ENCODE assay signal across 24 mouse cellular contexts in genomic region chrX:47930449-47930848, GRCm38 (mm10). TPM values are rescaled to one million over a fixed set of nuclear protein-coding genes. Genes with fewer than 3 reads are reported as not detected.
A peak's percentile ranks its signal among the peaks of the same experiment; 100 is the strongest.
DNase-seq lines count a peak whose midpoint lies in the region; ATAC-seq and TF ChIP-seq lines count a peak whose summit lies in the region.
"Had no signal": no experiment of that assay in that cellular context is flagged by ENCODE, and none has a peak within 500 bp of the region (broad histone marks: within the 10 kb centered on the region; RNA-seq: fewer than 3 reads in every experiment).

No protein-coding gene starts in this region.

- H3K27ac ChIP-seq in lung, embryonic 14.5 days (ENCODE audit: low read depth): no peak overlapping the region
- H3K27ac ChIP-seq in forebrain, embryonic 15.5 days (replicated peaks): no peak overlapping the region
- H3K27ac ChIP-seq in intestine, embryonic 16.5 days (ENCODE audit: low read length): no peak overlapping the region
- H3K27ac ChIP-seq: gastrocnemius, adult 2 months; heart, embryonic 10.5 days; hindbrain, embryonic 10.5 days; hindbrain, postnatal 0 days; limb, embryonic 15.5 days; liver, embryonic 15.5 days; midbrain, embryonic 15.5 days; stomach, embryonic 15.5 days had no signal

- no peaks in the 10 kb centered on the region for H3K27me3 ChIP-seq in lung, embryonic 14.5 days (ENCODE audit: insufficient read depth, low read length)
- no peaks in the 10 kb centered on the region for H3K27me3 ChIP-seq in forebrain, embryonic 15.5 days
- no peaks in the 10 kb centered on the region for H3K27me3 ChIP-seq in intestine, embryonic 16.5 days (replicated peaks; ENCODE audit: control insufficient read depth, insufficient read depth, low read length)
- H3K27me3 ChIP-seq: limb, embryonic 15.5 days; liver, embryonic 15.5 days; midbrain, embryonic 15.5 days; stomach, embryonic 15.5 days had no signal

- H3K9ac ChIP-seq in lung, embryonic 14.5 days: no peak overlapping the region
- H3K9ac ChIP-seq in forebrain, embryonic 15.5 days (replicated peaks): no peak overlapping the region
- no peak overlapping the region for H3K9ac ChIP-seq in intestine, embryonic 16.5 days (ENCODE audit: low read depth, low read length)
- H3K9ac ChIP-seq: limb, embryonic 15.5 days; liver, embryonic 15.5 days; midbrain, embryonic 15.5 days; stomach, embryonic 15.5 days had no signal

- H3K4me1 ChIP-seq in lung, embryonic 14.5 days (ENCODE audit: insufficient read depth): no peaks in the 10 kb centered on the region
- no peaks in the 10 kb centered on the region for H3K4me1 ChIP-seq in forebrain, embryonic 15.5 days
- no peaks in the 10 kb centered on the region for H3K4me1 ChIP-seq in intestine, embryonic 16.5 days (ENCODE audit: control insufficient read depth, insufficient read depth, low read length)
- H3K4me1 ChIP-seq: heart, embryonic 10.5 days; hindbrain, embryonic 10.5 days; limb, embryonic 15.5 days; liver, embryonic 15.5 days; midbrain, embryonic 15.5 days; stomach, embryonic 15.5 days had no signal

- H3K4me3 ChIP-seq in lung, embryonic 14.5 days (ENCODE audit: low read depth, low read length): no peak overlapping the region
- H3K4me3 ChIP-seq in forebrain, embryonic 15.5 days: no peak overlapping the region
- H3K4me3 ChIP-seq in intestine, embryonic 16.5 days (ENCODE audit: low read length): no peak overlapping the region
- H3K4me3 ChIP-seq: gastrocnemius, adult 2 months; heart, embryonic 10.5 days; hindbrain, embryonic 10.5 days; limb, embryonic 15.5 days; liver, embryonic 15.5 days; megakaryocyte, embryonic 14.5 days; midbrain, embryonic 15.5 days; myocyte; stomach, embryonic 15.5 days had no signal

- H3K9me3 ChIP-seq in lung, embryonic 14.5 days (ENCODE audit: low read depth, low read length): no peaks in the 10 kb centered on the region
- no peaks in the 10 kb centered on the region for H3K9me3 ChIP-seq in forebrain, embryonic 15.5 days
- no peaks in the 10 kb centered on the region for H3K9me3 ChIP-seq in intestine, embryonic 16.5 days (ENCODE audit: control insufficient read depth, low read length)
- H3K9me3 ChIP-seq: heart, embryonic 10.5 days; hindbrain, embryonic 10.5 days; limb, embryonic 15.5 days; liver, embryonic 15.5 days; megakaryocyte, embryonic 14.5 days; midbrain, embryonic 15.5 days; stomach, embryonic 15.5 days had no signal

- peaks cover 23% of the 10 kb centered on the region; the same call in 1 of the 2 replicates for H3K36me3 ChIP-seq in lung, embryonic 14.5 days (ENCODE audit: insufficient read depth)
- H3K36me3 ChIP-seq in forebrain, embryonic 15.5 days: peaks cover 8% of the 10 kb centered on the region; the same call in 1 of the 2 replicates
- no peaks in the 10 kb centered on the region for H3K36me3 ChIP-seq in intestine, embryonic 16.5 days (ENCODE audit: control insufficient read depth, insufficient read depth, low read length)
- H3K36me3 ChIP-seq: midbrain, embryonic 15.5 days had no signal

- DNase-seq in frontal cortex, postnatal 36 days (ENCODE audit: low spot score in 2 of 2): no peak
- DNase-seq in lung, embryonic 14.5 days: peak; percentile 35
- peak; percentile 65 for DNase-seq in lung, postnatal 36 days
- no peak for DNase-seq in left cerebral cortex, postnatal 10 days (ENCODE audit: extremely low spot score in 1 of 2, low spot score in 2 of 2)
- DNase-seq: adrenal gland, postnatal 14 days; cerebellum, adult 18-20 months; cerebellum, postnatal 36 days; gastrocnemius, adult 2 months; kidney, adult 18-20 months; kidney, postnatal 10 days had no signal

- TF ChIP-seq CTCF in lung, embryonic 14.5 days (IDR thresholded peaks at IDR 0.05; ENCODE audit: low read depth): no peak

- 0 out of 2 replicates have a peak, but pooled peaks have one; percentile 47 for ATAC-seq in frontal cortex, adult (ENCODE audit: low TSS enrichment)
- peak; percentile 75; the same call in 1 of the 2 replicates for ATAC-seq in lung, embryonic 14.5 days (ENCODE audit: insufficient read depth)
- no peak for ATAC-seq in forebrain, embryonic 15.5 days (replicated peaks)
- no peak for ATAC-seq in intestine, embryonic 16.5 days
- ATAC-seq: activated CD4-positive, CD25-positive, alpha-beta regulatory T cell, adult 4 months; forebrain, embryonic 14.5 days; hindbrain, postnatal 0 days; midbrain, embryonic 15.5 days had no signal

- H3K4me2 ChIP-seq in lung, embryonic 14.5 days: no peak overlapping the region
- no peak overlapping the region for H3K4me2 ChIP-seq in forebrain, embryonic 15.5 days (replicated peaks)
- no peak overlapping the region for H3K4me2 ChIP-seq in intestine, embryonic 16.5 days (ENCODE audit: low read depth, low read length)
- H3K4me2 ChIP-seq: limb, embryonic 15.5 days; liver, embryonic 15.5 days; midbrain, embryonic 15.5 days; stomach, embryonic 15.5 days had no signal

- 60% methylated on average over 3 of the region's 3 CpGs for WGBS in lung, embryonic 14.5 days
- 92% methylated on average over 3 of the region's 3 CpGs for WGBS in forebrain, embryonic 15.5 days
- 72% methylated on average over 3 of the region's 3 CpGs for WGBS in intestine, embryonic 16.5 days

- intact Hi-C loops in left cerebral cortex, postnatal 10 days (cut with DNase I): loop anchor here (10.0 kb wide), 1 partner anchor 56 kb away; no protein-coding TSS in a partner anchor

RNA-seq across cellular contexts. Expression of gene Ocrl, which starts 18.3 kb away (rescaled TPM):
- 22.0 and 22.3 TPM in 2 replicates for polyA plus RNA-seq in lung, embryonic 14.5 days (2014; fragmentation: Nextera tagmentation; extraction: Ambion mirVana)
- 23.9 and 24.6 TPM in 2 replicates for polyA plus RNA-seq in forebrain, embryonic 15.5 days (2015; fragmentation: Nextera tagmentation; extraction: Ambion mirVana)
- 10 to 100 TPM; 49.3 to 54.3 TPM for total RNA-seq in left cerebral cortex, postnatal 10 days (2021)
- polyA plus RNA-seq in intestine, embryonic 16.5 days (2015; fragmentation: Nextera tagmentation; extraction: Ambion mirVana): 13.2 and 13.8 TPM in 2 replicates

RNA-seq across cellular contexts. Expression of gene Smarca1, which starts 37.7 kb away (rescaled TPM):
- polyA plus RNA-seq in lung, embryonic 14.5 days (2014; fragmentation: Nextera tagmentation; extraction: Ambion mirVana): 29.9 and 32.5 TPM in 2 replicates
- 27.3 and 29.7 TPM in 2 replicates for polyA plus RNA-seq in forebrain, embryonic 15.5 days (2015; fragmentation: Nextera tagmentation; extraction: Ambion mirVana)
- total RNA-seq in left cerebral cortex, postnatal 10 days (2021): 10 to 100 TPM; 44.7 to 48.7 TPM
- 22.2 and 23.2 TPM in 2 replicates for polyA plus RNA-seq in intestine, embryonic 16.5 days (2015; fragmentation: Nextera tagmentation; extraction: Ambion mirVana)
- polyA plus RNA-seq: activated CD4-positive, CD25-positive, alpha-beta regulatory T cell, adult 4 months; myocyte had no signal

Comparison
In these comparisons a context has a peak if more than half of its experiments do, and no peak if none do; other contexts are left out.
1. ATAC-seq: peak in frontal cortex, adult (single experiment) and lung, embryonic 14.5 days (single experiment); none in forebrain, embryonic 15.5 days (single experiment) and intestine, embryonic 16.5 days (single experiment).
2. DNase-seq: peak in lung, embryonic 14.5 days (single experiment) and lung, postnatal 36 days (single experiment); none in frontal cortex, postnatal 36 days (0 of 2) and left cerebral cortex, postnatal 10 days (0 of 2).